Mouse (Mus musculus): ENCODE data around the gene Herc6.

GRCm38 (mm10) chr6:57615788-57616187 is 35.0 kb downstream of the Herc6 start:
- TF ChIP-seq CTCF (IDR thresholded peaks at IDR 0.05; ENCODE audit: low read depth, low read length) (no peak), POLR2A (IDR thresholded peaks at IDR 0.05; ENCODE audit: borderline replicate concordance, low read depth, low read length) (no peak)

Data from bone marrow macrophage, adult 2 months (primary cell).